Mouse (Mus musculus) kidney, adult 11 months (tissue): ENCODE data around the gene Rnf220.

Experiments
- DNase-seq: peaks from one replicate; pipeline ENCODE4 v3.0.0; 2022

Rnf220 gene

DNA sequence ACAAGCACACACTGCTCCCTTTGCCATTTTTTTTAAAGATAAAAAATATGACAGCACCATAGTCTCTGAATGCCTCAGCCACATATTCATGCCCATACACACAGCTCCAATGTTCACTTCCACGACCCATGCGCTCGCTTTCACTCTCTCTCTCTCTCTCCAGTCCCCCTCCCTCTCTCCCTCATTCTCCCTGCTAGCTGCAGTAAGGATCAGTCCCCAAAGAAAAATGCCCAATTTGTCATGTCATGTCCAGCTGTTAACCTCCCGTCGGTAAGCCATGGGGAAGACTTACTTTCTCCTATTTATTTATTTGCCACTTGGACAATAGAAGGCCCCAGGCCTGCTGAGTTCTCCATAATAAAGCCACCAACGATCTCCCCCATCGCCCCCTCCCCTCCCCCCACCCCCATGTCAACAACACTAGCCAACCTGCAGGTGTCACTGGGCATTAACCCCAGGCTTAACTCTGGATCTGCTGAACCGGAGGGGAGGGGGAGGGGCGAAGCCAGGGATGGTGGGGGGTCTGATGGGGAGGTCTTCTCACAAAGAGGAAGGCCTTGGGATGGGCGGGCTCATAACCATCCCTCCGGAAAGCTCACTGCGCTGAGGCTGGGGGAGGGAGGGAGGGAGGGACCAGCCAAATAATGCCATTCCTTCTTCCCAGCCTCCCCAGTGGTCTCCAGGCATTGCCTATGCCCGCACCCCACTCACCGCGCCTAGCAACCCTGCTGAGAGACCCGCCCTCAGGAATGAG is 123.4 kb downstream of the Rnf220 start:
- no peak for DNase-seq

DNA sequence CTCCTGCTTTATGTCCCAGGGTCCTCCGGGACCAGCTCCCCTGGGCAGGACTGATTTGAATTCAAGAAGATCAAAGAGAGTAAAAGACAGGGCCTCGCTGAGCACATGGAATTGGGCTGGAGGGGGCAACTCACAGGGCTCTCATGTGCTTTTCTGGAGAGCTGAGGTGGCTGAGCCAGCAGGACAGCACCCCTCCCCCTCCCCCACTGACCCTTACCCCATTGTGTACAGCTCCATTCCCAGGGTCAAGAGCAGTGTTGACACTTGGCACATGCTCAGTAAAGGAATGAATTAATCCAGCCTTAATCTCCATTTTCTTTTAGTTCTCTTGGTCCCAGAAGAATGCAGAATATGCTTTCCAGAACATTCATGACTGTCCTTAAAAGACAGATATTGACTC is 125.0 kb downstream of the Rnf220 start:
- DNase-seq: peak; percentile 13

DNA sequence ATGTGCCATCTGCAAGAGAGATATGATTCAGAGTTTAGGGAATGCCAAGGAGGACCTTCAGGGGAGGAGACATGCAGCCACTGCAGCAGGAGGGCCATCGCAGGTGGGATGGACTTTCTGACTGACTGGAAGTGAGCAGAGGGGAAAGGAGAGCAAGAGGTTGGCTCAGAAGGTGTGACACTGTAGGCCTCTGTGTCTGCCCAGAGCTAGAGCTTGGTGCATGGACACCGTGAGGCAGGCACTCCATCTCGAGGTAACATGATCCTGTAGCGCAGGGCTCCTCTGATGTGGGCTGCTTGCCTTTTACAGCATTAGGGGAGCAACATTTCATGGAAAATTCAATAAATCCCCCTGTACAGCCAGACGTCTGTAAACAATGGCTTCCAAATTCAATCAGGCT is 126.5 kb downstream of the Rnf220 start:
- no peak for DNase-seq

DNA sequence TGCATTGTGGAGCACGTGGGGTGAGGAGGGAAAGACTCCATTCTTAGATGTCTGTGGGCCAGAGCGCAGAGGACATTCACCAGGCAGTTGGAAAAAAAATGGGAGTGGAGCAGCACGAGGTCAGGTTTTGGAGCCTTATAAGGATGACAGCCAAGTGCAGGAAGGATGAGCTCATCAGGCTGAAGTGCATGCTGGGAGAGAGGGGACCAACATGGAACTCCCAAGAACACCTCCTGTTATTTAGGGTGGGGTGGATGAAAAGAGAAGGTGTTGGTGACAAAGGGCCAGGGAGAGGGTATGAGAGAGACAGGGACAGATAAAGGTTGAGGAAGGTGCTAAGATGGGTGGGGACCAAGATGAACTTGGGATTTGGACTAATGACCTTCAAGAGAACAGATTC is 127.3 kb downstream of the Rnf220 start:
- DNase-seq: no peak

DNA sequence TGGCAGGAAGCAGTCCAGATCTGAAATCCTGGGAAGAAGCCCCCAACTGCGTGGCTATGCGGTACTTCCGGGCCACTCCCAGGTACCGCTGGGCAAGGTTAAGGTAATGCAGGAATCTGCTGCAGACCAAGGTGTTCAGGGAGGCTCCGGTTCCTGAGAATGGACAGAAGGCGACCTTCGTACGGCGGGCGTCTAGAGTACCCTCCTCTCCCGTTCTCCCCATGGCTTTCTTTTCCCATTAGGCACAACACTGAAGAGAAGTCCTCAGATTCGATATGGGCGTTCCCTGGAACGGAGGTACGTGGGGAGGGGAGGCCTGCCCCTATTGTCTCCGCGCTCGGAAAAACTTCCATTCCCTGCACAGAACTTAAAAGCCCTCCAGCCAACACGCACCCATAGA is 129.5 kb downstream of the Rnf220 start:
- no peak for DNase-seq

DNA sequence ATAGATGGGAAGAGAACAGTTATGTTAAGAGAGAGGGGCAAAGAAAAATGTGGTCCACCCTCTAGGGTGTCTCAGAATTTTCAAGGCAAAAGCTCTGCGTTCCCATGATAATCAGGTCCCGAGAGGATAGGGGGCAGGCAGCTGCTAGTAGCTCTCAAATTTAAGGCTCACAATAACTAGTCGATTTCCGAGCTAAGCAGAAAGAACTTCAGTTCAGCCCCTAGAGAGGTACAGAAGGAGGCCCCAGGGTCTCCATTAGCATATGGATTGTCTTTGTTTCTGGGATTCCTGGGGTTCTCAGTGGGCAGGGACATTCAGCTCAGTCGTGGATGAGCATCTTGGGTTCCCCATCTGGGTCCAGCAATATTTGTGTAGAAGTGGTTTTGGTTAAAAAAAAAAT is 134.8 kb downstream of the Rnf220 start:
- DNase-seq: no peak

DNA sequence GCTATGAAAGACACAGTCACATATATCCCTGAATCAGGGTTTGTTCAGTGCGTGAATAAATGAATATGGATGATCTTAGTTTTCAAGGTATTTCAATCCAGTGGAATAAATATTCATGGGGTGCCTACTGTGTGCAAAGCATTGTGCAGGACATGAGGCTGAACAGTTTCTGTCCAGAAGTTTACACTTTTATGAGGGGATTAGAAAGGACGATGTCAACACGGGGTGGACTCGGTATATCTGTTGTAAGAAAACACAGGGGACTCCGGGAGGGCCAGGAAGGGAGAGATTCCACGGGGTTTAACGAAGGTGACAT is 135.3 kb downstream of the Rnf220 start:
- no peak for DNase-seq

DNA sequence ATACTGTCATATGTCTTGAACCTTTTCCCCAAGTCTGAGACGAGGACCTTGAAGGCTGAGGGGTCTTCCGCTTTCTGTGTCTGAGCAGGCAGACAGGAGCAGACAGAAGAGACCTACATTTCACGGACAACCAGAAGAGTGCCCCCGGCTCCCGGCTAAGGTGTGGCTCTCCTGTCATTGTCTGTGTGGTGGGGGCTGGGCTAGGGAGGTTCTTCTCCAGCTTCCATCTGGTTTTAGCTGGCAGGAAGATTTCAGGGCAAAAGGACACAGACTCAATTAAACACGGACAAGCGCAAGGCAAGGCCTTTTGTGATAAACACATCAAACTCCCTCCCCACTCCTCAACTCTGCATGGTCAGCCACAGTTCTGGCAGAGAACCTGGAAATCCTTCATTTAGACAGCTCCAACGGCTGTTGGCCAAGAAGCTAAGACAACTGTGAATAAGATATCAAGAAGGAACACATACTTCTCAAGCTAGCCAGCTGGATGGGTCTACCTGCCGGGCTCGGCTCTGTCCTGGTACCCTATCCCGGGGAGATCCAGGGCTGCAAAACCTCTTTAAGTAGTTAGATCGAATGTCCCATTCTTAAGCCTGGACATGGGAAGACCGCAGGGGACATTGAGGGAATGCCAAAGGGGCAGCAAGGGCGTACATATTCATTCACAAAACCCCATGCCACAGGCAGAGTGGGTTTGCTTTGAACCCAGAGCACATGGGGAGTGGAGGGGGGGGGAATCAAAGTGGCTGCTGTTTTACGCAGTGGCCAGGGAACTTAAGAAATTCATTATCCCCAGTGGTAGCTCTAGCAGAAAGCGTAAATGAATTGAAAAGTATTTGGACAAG is 135.9 kb downstream of the Rnf220 start:
- no peak for DNase-seq

DNA sequence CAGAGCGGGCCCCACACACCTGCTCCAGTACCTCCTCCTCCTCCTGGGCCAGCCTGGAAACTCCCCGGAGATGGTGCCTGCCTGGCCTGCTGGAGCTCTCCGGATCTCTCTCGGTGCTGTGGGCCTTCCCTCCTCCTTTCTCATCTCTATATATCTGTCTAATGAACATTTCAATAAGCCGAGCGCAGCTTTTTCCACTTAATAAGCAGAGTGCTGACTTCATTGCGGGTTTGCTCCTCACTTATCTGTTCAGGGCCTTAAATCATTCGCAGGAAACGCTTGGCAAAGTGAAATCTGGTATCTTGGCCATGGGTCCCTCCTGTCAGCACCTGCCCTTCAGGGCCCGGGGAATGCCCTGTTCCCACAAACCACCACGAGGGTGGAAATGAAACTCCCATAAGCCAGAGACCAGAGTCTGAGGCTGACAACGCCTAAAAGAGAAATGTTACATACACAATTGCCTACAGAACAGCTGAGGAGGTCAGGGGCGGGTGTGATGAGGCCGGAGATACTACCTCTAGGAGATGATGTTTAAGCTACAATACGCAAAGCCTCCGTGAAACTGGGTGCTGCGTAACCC is 137.0 kb downstream of the Rnf220 start:
- DNase-seq: no peak

DNA sequence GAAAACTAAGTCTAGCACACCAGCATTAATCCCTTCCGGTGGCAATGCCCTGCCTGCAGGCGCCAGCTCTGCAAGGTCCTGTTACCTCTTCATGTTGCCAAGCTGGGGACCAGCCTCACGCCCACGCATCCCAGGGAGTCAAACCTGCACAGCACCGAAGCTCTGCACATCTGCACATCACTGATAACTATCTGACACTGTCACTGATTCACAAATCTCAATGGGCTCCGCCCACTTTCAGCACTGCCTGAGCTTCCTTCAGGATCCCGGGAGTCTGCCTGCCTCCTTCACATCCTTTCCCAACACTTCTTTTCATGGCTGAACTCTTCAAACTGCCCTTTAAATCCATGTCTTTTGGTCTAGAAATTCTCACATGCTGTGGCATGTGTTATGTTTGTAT is 138.9 kb downstream of the Rnf220 start:
- no peak for DNase-seq

DNA sequence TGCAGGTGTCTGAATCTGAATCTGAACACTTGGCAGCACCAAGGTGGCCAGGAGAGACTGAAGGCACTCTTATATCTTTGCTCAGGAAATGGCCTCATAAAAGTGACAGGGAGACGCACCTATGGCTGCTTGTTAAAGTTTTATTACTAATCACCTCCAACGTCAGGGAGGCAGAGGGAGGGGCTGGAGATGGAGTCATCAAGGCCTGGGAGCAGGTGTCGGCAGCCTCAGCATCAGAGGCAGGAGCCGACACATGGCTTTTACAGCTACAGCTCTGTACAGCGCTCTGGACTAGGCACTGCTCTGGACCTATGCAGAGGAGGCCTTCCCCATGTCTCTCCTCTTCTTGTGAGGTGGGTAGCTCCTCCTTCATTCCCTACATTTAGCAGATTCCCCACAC is 139.7 kb downstream of the Rnf220 start:
- no peak for DNase-seq

DNA sequence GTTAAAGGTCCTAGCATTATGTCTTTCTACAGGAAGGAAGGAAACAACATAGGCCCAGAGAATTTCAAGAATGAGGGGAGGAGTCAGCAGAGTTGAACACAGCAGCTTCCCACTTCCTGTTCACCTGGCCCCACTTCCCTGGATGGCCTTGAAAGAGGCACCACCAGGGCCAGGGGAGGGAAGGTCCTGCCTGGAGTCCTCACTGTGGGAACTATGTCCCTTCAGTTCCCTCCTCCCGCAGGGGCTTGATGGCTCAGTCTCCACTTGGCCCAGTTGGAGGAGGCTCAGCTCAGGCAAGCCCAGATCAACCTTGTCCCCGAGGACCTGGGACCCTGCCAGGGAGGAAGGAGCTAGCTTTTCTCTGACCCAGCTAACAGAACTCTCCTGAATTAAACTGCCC is 140.6 kb downstream of the Rnf220 start:
- no peak for DNase-seq

DNA sequence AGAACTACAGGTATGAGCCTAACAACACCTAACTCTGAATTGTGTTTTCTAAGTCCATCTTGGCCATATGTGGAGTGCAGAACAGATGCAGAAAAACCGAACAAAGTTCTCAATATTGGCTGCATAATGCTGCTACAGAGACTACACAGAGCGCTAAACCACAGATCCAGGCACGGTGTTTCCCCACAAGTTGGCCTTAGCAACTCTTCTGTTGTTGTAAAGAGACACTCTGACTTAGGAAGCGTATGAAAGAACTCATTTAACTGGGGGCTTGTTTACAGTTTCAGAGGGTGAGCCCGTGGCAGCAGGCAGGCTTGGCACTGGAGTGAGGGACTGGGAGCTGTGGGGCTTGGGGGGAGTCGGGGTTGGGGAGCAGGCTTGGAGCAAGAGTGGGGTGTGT is 142.2 kb downstream of the Rnf220 start:
- DNase-seq: no peak

DNA sequence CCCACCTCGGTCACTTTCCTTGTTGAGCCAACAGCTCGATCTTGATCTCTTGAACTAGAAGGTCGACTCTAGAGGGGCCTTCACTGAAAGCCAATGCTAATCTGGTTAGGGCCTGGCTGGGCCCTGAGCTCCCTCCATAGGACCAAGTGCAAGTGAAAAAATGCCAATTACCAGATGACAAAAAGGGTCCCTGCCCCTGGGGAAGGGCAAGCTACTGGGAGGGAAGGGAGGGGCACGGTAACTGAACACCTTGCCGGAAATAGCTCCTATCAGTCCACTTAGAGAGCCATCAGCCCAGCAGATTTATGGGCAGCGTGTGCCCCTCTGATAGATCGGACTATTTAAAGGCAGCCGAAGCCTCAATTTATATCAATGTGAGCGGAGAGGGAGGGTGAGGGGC is 143.9 kb downstream of the Rnf220 start:
- DNase-seq: no peak

DNA sequence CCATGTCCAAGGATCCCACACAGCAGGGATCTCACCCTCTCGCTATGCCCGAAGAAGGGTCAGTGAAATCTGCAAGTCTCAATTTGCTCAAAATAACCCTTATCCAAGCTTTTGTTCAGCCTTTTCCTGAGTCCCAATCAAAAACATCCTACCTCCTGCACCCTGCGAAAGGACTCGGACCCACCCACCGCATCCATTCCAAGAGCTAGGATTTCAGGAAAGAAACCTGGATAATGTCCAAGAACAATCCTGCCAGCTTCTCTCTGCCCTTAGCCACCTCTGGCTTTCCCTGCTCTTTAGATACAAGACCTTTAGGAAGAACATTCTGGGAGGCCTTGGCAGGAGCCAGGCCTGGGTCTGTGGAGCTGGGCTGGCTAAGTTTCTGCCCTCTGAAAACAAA is 144.8 kb downstream of the Rnf220 start:
- no peak for DNase-seq

DNA sequence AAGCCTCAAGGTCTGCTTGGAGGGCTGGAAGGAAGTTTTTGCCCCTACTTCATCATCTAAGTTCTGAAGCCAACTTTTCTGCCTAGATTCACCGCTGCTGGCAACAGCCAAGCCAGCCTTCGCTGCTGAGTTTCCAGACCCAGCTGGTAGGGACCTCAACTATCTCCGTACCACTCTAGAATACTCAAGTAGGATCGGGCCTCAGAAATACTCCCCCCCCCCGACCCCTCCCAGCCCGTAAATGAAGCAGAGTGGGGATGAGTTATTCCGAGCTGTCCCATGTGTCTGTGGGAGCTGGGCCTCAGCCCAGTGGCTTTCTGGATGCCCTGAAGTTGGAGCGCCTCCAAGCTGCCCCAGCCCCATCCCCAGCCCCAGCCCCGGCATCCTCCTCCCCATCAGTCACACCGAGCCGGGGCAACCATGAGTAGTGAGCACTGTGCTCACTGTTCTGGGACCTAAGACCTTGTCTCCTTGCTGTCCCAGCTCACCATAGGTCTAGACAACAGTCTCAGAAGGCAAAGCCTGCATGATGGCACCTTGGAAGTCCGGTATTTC is 146.6 kb downstream of the Rnf220 start:
- DNase-seq: no peak

DNA sequence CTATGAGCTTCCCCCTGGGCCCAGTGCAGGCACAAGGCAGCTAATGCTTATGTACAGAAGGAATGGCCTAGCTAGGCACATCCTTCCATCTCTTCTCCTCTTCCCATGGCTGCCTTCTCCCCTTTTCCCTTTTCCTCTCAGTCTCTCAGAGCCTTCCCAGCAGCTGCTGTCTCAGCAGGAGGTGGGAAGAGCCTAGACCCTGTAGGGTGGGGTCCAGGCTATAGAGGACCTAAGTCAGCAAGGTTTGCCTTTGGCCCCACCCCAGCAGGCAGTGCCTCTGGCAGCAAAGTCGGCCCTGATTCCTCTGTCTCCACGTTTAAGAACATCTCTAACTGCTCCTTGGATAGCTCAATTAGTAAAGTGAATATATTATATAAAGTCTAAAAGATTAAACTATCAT is 147.5 kb downstream of the Rnf220 start:
- no peak for DNase-seq

DNA sequence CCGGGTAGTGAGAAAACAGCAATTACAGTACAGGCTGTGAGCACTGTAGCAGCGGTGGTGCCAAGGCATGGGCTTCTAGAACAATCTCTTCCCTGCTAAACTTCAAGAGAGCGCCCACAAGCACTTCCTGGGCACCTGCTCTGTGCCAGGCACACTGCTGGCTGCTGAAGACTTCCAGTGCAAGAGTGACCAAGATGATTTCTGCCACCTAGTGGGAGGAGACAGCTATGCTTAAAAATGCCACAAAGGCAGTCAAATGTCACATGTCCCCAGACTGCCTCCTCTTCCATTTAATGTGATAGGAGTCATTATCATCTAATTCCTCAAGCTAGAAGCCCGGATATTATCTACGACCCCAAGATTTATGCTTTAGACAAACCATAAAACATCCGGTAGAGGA is 150.8 kb downstream of the Rnf220 start:
- DNase-seq: peak; percentile 20

DNA sequence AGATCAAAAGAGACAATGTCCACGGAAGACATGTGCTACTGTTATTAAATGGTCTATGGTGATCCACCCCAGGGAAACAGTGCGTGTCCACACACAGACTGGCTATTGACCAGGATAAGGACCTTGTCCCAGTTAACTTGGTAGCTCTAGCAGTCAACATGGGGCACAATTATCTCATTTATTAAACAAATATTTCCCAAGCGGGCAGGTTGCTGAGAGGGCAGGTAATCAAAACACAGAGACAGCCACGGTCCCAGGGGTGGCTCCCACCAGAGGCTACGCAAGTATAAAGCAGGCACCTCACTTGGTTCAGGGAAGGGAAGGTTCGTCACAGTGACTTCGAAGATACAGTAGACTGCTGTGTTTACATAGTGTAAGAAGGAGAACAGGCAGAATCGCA is 153.5 kb downstream of the Rnf220 start:
- no peak for DNase-seq

DNA sequence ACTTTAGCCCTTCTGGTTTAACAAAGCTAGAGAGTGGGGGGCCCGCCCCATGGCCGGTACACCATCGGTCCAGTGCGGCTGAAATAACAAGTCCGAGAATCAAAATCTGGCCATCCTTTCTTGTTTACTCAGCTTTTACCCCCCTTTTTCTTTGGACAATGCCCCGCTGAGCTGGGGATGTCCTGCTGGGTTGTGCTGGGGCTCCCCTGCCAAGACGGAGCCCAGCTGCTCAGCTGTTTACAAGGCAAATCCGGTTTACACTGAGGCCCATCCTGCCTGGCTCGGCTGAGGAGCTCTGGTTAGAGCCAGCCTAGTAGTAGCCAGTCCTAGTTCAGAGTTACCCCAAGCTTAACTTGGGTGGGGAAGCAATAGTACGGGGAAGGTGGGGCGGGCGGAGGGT is 154.1 kb downstream of the Rnf220 start:
- no peak for DNase-seq

DNA sequence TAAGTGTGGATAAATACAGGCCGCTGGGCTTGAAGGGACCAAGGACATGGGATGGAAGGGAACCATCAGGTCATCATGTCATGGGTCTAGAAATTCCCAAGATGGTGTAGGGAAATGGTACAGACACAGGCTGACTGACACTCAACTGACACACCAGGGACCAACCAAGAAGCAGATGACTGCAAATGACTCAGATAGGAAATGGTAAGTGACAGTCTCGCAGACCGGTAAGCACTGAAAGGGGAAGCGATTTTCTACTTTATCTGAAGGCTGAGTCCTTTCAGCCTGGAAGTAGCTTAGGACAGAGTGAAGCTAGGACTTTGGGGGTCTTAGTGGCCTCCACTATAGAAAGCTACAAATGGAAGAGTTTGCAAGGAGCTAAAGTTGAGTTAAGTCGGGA is 155.6 kb downstream of the Rnf220 start:
- no peak for DNase-seq

DNA sequence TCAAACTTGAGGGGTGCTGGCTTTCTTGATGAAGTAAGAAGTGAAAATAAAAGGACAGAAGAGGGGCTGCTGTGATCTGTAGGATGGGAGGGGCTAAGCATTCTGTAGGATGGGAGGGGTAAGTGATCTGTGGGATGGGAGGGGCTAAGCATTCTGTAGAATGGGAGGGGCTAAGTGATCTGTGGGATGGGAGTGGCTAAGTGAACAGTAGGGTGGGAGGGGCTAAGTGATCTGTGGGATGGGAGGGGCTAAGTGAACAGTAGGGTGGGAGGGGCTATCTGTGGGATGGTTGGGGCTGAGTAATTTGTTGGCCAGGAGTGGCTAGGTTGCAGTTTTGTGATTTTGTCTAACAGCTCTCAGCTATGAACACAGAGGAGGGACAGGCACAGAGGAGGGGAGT is 157.1 kb downstream of the Rnf220 start:
- no peak for DNase-seq

DNA sequence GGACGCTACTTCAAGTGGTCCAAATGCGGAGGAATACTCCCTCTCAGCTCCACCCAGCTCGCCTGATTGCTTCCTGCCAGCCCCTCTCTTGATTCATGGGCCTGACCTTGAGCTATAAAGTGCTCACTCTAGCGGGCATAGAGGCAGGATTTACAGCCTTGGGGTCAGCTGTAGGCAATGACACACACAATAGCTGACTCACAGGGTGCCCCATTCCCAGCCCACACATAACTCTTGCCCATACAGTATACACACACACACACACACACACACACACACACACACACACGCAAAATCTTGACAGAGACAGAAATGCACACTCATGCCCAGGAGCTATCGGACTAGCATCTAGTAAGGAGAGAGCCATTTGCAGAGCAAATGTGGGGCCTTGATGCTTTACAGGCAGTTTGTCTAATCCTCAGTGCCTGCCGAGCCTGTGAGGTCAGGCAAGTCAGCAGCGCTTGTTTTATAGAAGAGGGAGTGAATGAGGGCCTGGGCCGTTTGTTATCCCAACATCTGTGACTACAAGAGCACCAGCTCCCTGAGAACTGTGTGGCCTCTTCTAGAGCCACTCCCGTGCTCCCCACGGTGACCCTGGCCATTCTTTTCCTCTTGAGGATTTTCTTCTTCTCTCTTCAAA is 165.9 kb downstream of the Rnf220 start:
- DNase-seq: no peak

DNA sequence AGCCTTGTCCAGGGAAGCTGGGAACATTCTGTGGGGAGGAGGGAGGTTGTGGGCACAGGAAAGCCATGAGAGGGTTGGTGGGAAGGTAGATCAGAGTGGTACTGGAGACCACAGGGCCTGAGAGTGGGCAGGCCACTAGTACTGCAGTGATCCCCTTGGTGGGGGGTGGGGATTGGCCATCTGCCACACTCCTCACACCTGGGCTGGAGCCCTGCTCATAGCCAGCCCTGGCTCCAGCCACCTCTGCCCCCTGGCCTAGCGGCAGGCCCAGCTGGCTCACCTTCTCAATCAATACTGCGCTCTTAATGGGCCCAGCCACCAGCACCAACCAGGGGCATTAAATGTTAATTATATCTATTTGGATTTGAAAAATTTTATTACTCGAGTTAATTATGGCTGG is 166.7 kb downstream of the Rnf220 start:
- DNase-seq: no peak
